Mouse (Mus musculus): ENCODE data around the gene Crebzf.

The Crebzf gene

GRCm38 (mm10) chr7:90476313-90477245 lies 34.0 kb downstream of the Crebzf start, which contains the start of gene Dlg2:
TSS of gene Dlg2 (plus strand) at chr7:90476672.
- no peak for DNase-seq (ENCODE audit: low spot score)

- DNase-seq (ENCODE audit: low spot score) = no peak
Observed at GRCm38 (mm10) chr7:90482607-90483006, 40.1 kb downstream of the Crebzf start.

Measured in embryo, embryonic 10 days (tissue).